Mouse (Mus musculus): ENCODE data around the gene Aptx. TPM values are rescaled to one million over a fixed set of nuclear protein-coding genes. Genes with fewer than 3 reads are reported as not detected.
A peak's percentile ranks its signal among the peaks of the same experiment; 100 is the strongest.

Aptx gene
- 10 to 100 TPM; 18.9 to 20.9 TPM for total RNA-seq (2021)
- long read RNA-seq, experiment 1, full-length matches to known transcripts: 9 of 24 reads
- long read RNA-seq, experiment 1, partial matches to known transcripts: 6 of 24 reads
- long read RNA-seq, experiment 1, other reads (novel, unspliced or antisense): 9 of 24 reads
- long read RNA-seq, experiment 2, full-length matches to known transcripts: 6 of 16 reads
- long read RNA-seq, experiment 2, partial matches to known transcripts: 5 of 16 reads
- long read RNA-seq, experiment 2, other reads (novel, unspliced or antisense): 5 of 16 reads

GRCm38 (mm10) chr4:40702797-40703709 is at the start of gene Aptx:
Gene Aptx, minus strand, starts transcription at chr4:40703194.
- peak; percentile 85 to 94 for DNase-seq (ENCODE audit: low spot score in 2 of 2)

GRCm38 (mm10) chr4:40735351-40735750 is 32.4 kb upstream of the Aptx start:
- no peak for DNase-seq (ENCODE audit: low spot score in 2 of 2)

DNA sequence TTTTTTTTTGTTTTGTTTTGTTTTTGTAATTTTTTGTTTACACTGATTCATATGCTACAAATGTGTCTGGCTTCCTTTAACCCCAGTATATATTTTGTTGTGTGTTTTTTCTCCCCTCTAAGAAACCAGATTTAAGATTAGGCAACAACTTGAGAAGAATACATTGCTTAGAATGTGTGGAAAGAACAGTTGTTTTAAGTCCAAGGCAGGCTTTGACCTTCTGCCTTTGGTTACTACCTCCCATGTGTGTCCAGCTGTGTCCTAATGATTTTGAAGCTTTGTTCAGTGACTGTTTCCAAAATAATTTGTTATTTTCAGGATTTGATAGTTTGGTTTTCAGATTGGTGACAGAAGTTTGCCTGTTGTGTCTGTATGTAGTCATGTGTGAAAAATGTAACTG is 28.3 kb upstream of the Aptx start:
- DNase-seq (ENCODE audit: low spot score in 2 of 2): no peak

GRCm38 (mm10) chr4:40727247-40727646 is 24.3 kb upstream of the Aptx start:
- DNase-seq (ENCODE audit: low spot score in 2 of 2): no peak

- no peak for DNase-seq (ENCODE audit: low spot score in 2 of 2)
These were observed 22.6 kb upstream of the Aptx start for GRCm38 (mm10) chr4:40725554-40725953.

- DNase-seq (ENCODE audit: low spot score in 2 of 2): no peak
These were observed 22.1 kb upstream of the Aptx start for GRCm38 (mm10) chr4:40725141-40725540.

GRCm38 (mm10) chr4:40722687-40723460 is 19.9 kb upstream of the Aptx start:
- DNase-seq (ENCODE audit: low spot score in 2 of 2): peak; percentile 54 to 80

- peak; percentile 99 for DNase-seq (ENCODE audit: low spot score in 2 of 2)
These were observed 19.1 kb upstream of the Aptx start, which contains the start of gene Dnaja1 for GRCm38 (mm10) chr4:40722011-40722666. Gene Dnaja1, plus strand, starts transcription at chr4:40722150.

DNA sequence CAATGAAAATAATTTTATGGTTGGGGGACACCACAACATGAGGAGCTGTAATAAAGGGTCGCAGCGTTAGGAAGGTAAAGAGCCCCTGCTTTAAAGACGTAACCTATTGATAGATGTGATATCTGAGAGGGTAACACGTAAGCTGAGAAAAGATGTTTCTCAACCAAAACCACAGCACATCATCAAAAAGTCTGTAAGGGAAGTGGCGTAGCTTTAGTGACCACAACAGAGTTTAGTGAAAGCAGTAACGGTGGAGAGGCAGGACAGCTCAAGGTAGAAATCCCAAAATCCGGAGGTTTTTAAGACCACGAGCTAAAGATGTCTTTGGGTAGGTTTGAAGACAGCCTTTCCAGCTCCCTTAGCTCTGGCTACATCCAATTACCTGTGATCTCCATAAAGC is 17.9 kb upstream of the Aptx start:
- DNase-seq (ENCODE audit: low spot score in 2 of 2): no peak

DNA sequence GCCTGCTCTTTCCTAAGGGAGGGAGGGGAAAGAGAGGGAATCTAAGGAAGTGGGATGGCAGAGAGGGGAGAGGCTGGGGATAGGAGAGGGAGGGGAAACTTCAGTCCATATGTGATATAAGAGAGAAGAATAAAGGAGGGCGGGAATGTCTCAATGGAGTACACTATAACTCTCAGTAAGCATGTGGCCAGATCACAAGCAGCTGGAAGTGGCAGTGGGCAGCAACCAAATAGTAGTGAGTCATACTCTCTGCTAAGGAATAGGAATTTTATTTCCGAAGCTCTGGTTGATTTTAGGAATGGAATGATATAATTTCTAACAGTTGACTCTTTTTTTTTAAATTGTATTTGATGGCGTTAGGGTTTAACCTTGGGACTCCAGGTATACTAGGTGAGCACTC is 14.1 kb upstream of the Aptx start:
- no peak for DNase-seq (ENCODE audit: low spot score in 2 of 2)

DNA sequence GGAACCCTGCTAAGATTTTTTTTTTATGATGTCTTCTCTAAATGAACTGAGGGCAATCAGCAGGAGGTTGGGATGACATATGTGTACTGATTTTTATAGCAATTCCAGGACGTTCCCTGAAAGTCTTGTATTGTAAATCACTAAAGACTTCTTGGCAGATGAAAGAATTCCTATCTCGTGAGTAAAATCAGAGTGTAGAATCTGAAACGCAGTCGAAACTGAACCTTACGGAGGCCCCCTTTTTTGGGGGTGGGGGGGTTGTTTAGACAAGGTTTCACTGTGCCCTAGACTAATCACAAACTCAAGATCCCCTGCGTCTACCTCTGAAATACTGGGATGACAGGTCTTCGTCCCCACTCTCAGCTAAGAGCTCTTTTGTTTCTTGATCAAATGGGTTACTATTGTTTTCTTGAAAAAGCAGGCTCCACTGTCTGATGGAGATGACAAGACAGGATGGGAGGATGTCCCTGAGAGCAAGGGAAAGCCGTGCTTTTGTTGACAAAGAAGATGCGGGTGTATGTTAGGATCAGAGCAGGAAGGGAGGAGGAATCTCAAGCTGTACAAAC is 799 bp upstream of the Aptx start:
- DNase-seq (ENCODE audit: low spot score in 2 of 2): no peak

GRCm38 (mm10) chr4:40701796-40702195 is 1.2 kb downstream of the Aptx start:
- no peak for DNase-seq (ENCODE audit: low spot score in 2 of 2)

DNA sequence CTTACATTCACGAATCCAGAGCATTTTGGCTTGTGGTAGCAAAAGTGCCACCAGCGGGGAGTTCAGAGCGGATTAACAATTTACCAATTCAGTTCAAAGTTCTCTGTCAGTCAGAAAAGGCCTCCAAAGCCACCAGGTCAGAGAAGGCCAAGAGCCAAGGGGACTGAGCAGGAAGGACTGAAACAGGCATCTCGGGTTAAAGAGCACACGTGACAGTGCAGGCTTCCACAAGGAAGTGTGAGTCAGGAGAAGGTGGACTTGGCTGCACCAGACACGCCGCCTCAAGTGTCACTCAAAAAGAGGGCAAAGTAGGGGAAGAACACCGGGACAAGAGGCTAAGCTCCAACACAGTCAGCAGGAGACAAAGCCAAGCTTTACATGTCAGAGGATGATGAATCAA is 2.8 kb downstream of the Aptx start:
- DNase-seq (ENCODE audit: low spot score in 2 of 2): no peak

DNA sequence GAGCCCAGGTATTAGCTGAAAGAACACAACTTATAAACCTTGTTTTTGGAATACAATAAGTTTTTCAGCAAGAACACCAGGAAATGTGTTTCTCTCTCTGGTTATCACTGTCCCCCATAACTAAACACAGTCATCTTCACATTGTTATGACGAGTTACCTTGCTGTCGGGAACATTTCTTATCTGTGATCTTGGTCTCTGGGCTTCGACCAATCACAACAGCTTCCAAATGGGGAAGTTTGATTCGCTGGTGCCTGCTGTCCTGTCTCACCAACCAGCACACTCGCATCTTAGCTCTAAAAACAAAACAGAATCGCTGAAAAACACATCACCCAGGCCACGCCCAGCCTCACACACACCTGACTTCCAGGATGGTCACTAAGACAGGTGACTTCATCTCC is 5.9 kb downstream of the Aptx start:
- DNase-seq (ENCODE audit: low spot score in 2 of 2): no peak

DNA sequence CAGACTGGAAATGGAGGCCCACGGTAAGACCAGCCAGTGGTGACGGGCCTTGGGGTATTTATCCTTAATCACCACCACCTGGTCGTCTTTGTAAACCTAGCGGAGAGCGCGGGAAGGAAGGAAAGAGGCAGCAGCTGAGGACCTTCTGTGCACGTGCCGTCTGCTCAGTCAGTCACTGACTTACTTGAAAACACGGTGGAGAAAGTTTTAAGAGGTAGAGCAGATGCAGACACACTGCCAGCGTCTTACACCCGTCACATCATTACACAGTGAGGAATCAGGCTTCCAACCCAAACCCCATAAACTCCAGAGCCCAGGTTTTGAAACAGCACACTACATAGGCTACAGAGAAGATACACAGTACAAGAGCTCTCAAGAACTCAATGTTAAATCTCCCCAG is 11.9 kb downstream of the Aptx start:
- DNase-seq (ENCODE audit: low spot score in 2 of 2): no peak

DNA sequence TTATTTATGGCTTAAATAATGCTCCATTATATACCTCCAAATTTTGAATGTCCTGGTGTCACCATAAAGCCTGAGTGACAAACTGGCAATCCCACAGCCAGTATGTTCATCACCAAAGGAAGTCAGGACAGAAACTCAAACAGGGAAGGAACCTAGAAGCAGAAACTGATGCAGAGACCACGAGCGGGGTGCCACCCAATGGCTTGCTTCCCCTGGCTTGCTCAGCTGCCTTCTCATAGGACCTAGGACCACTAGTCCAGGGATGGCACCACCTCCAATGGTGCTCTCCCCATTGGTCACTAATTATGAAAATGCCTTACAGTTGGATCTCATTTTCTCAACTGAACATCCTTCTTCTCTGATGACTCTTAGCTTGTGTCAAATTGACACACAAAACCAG is 19.7 kb downstream of the Aptx start:
- DNase-seq (ENCODE audit: low spot score in 2 of 2): no peak

GRCm38 (mm10) chr4:40682359-40682758 is 20.6 kb downstream of the Aptx start:
- no peak for DNase-seq (ENCODE audit: low spot score in 2 of 2)

DNA sequence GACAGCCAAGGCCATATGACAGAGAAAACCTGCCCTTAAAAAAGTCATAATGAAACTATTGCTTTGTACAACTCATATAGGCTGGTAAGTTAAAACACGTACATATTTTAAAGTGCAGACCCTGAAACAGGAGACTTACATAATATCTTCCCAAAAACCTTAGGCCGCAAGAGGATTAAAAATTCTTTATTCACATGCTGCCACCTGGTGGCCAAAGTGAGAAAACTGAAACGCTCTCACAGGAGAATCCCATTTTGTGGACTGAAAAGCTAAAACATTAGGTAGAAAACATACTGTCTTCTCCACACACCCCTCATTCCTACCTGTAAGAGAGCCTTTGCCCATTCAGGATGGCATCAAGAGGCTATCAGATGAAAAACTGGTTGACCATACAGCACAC is 21.1 kb downstream of the Aptx start:
- DNase-seq (ENCODE audit: low spot score in 2 of 2): peak in 1 of 2 experiments; percentile 53

DNA sequence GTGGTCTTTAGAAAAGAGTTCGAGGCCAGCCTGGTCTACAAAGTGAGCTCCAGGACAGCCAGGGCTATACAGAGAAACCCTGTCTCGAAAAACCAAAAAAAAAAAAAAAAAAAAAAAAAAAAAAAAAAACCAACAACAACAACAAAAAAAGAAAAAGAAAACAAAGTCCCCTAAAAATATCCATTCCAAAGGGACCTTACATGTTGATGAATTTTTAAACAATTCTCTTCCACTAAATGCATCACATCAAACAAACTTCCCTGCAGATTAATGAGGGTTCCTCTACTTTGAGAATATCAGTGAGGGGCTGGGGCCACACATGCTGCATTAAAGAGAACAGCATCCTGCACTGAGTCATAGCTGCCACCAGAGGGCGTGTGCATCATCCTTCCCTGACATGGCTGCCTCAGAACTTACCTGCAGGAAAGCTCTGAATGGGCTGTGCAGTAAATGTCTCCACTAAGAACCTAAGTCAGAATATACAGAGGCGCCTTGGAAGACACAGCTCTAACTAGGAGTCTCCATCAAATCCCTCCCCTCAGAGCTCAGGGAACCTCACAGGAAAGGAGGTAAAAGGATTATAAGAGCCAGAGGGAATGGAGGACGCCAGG is 22.6 kb downstream of the Aptx start:
- DNase-seq (ENCODE audit: low spot score in 2 of 2): no peak

- DNase-seq (ENCODE audit: low spot score in 2 of 2): no peak
These were observed 25.9 kb downstream of the Aptx start for GRCm38 (mm10) chr4:40677132-40677531.

Data from gastrocnemius, postnatal 4 days (tissue).